Mouse (Mus musculus): ENCODE results near the gene Arhgap10. TPM values are rescaled to one million over a fixed set of nuclear protein-coding genes. Genes with fewer than 3 reads are reported as not detected.

Arhgap10 gene
- polyA plus RNA-seq, 1 experiment from 2014 or later, result 5.1 TPM

DNA sequence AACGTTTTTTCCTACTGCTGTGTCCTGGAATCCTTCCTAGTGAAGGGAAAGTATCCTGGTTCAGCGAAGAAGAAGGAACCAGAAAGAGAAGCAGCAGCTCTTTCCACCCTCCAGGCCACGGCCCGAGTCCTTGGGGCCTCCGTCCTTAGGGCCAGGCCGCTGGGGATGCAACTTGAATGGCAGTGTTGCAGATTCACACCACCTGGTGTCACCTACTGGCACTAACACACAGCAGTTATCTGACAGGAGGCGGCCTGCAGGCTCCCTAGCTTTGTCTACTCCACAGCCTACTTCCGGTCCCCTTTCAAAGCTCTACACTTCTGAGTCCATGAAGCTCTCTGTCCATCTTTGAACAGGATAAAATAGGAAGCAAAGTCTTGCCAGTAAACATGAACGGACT lies 37.8 kb downstream of the Arhgap10 start:
- H3K4me1 ChIP-seq (replicated peaks), result 0 out of 2 replicates have a peak, but pooled peaks cover 3% of the 10 kb centered on the region
- WGBS, result 89% methylated on average over 9 of the region's 9 CpGs
- H3K27ac ChIP-seq (replicated peaks), result no peak overlapping the region
- H3K4me3 ChIP-seq, result no peak overlapping the region
- H3K4me2 ChIP-seq, result no peak overlapping the region
- no peaks in the 10 kb centered on the region for H3K9me3 ChIP-seq
- no peaks in the 10 kb centered on the region for H3K27me3 ChIP-seq
- no peaks in the 10 kb centered on the region for H3K36me3 ChIP-seq
- H3K9ac ChIP-seq, result no peak overlapping the region
- ATAC-seq (ENCODE audit: low FRiP score, low read depth), result no peak

DNA sequence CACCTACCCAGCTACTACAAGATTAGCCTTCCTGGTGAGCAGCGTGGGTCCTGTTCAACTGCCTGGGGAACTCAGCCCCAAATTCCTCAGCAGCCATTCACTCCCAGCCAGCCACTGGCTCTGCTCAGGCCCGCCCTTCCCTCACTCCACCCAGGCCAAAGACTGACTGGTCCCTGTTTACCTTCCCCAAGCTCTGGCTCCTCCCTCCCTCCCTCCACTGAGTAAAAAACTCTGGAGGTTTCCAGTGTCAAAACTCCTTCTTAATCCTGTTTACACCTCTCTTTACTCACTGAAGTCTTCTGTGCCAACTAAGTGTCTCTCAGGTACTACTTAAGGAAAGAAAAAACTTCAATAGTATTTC lies 38.9 kb downstream of the Arhgap10 start:
- 64% methylated on average over 2 of the region's 2 CpGs for WGBS
- H3K9ac ChIP-seq, result no peak overlapping the region
- H3K27ac ChIP-seq (replicated peaks), result no peak overlapping the region
- H3K9me3 ChIP-seq, result no peaks in the 10 kb centered on the region
- H3K27me3 ChIP-seq, result no peaks in the 10 kb centered on the region
- H3K4me3 ChIP-seq, result no peak overlapping the region
- H3K36me3 ChIP-seq, result no peaks in the 10 kb centered on the region
- no peak overlapping the region for H3K4me2 ChIP-seq
- ATAC-seq (ENCODE audit: low FRiP score, low read depth), result no peak
- no peaks in the 10 kb centered on the region for H3K4me1 ChIP-seq (replicated peaks)

- no peak overlapping the region for H3K4me3 ChIP-seq
- H3K36me3 ChIP-seq, result no peaks in the 10 kb centered on the region
- ATAC-seq (ENCODE audit: low FRiP score, low read depth), result no peak
- H3K27ac ChIP-seq (replicated peaks), result no peak overlapping the region
- H3K9me3 ChIP-seq, result no peaks in the 10 kb centered on the region
- no peaks in the 10 kb centered on the region for H3K27me3 ChIP-seq
- WGBS, result 88% methylated on average over 12 of the region's 12 CpGs
- H3K4me2 ChIP-seq, result no peak overlapping the region
- H3K9ac ChIP-seq, result no peak overlapping the region
- H3K4me1 ChIP-seq (replicated peaks), result 0 out of 2 replicates have a peak, but pooled peaks cover 4% of the 10 kb centered on the region
Observed at GRCm38 (mm10) chr8:77478155-77478912, 39.4 kb downstream of the Arhgap10 start.

DNA sequence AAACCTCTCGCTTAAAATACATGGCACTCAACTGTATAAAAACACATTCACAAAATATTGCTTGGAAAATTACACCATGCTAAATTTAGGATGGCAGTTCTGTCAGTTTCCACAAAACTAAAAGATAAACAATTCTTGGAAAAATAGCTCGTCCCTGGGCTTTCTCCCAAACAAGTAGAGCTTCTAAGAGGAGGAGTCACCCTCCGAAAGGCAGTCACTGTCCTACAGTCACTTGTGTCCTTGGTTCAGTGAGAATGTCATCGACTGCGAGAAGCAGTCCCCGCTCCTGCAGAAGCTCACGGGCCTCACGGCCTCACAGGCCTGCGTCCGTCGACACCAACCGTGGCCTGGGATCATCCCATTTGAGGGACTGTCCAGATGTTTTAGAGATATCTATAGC lies 40.1 kb downstream of the Arhgap10 start:
- H3K9ac ChIP-seq, result no peak overlapping the region
- no peak overlapping the region for H3K4me2 ChIP-seq
- no peaks in the 10 kb centered on the region for H3K36me3 ChIP-seq
- H3K4me1 ChIP-seq (replicated peaks), result 0 out of 2 replicates have a peak, but pooled peaks cover 4% of the 10 kb centered on the region
- H3K9me3 ChIP-seq, result no peaks in the 10 kb centered on the region
- no peak overlapping the region for H3K27ac ChIP-seq (replicated peaks)
- no peaks in the 10 kb centered on the region for H3K27me3 ChIP-seq
- no peak overlapping the region for H3K4me3 ChIP-seq
- ATAC-seq (ENCODE audit: low FRiP score, low read depth), result no peak
- WGBS, result 89% methylated on average over 12 of the region's 12 CpGs

DNA sequence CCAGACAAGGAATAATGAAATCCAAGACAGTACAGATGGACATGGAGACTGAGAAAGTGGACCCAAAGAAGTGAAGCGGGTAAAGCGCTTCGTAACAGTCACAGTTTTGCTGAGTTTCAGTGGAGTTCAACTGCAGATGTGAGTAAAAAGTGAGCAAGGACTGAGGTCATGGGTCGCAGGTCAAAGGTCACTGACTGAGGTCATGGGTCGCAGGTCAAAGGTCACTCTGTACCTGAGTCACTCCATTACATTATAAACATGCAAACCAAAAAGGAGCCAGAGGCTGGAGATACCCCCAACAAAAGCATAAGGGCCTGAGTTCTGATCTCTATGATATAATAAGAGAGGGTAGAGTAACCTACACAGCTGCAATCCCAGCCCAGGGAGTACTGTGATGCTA lies 43.1 kb downstream of the Arhgap10 start:
- Histone ChIP-seq H3K4me3 (no peak overlapping the region), H3K27me3 (no peaks in the 10 kb centered on the region), H3K36me3 (no peaks in the 10 kb centered on the region), H3K9ac (no peak overlapping the region), H3K4me1 (replicated peaks) (0 out of 2 replicates have a peak, but pooled peaks cover 4% of the 10 kb centered on the region), H3K4me2 (no peak overlapping the region), H3K9me3 (no peaks in the 10 kb centered on the region), H3K27ac (replicated peaks) (no peak overlapping the region)
- no peak for ATAC-seq (ENCODE audit: low FRiP score, low read depth)
- WGBS, result 93% methylated on average over 5 of the region's 5 CpGs

DNA sequence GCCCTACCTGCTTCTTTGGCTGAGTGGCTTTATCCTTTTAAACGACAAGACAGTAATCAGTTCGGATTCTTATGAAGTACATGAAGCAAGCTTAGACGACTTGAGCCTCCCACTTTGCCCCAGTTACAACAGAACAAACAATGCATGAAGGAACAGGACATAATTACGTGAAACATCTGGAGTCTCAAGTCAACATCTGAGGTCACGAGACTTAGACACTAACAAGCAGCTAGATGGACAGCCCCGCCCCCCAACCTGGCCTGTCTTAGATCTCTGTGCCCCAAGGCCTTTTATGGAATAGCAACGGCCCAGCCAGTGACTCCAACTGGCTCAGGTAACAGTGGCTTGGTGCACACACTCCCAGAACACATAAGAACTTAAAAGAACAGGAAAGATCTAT lies 44.0 kb downstream of the Arhgap10 start:
- WGBS, result 79% methylated on average over 7 of the region's 7 CpGs

GRCm38 (mm10) chr8:77473373-77473772 lies 44.4 kb downstream of the Arhgap10 start:
- Histone ChIP-seq H3K4me3 (no peak overlapping the region), H3K27me3 (no peaks in the 10 kb centered on the region), H3K4me2 (no peak overlapping the region), H3K36me3 (no peaks in the 10 kb centered on the region), H3K4me1 (replicated peaks) (0 out of 2 replicates have a peak, but pooled peaks cover 4% of the 10 kb centered on the region), H3K9ac (no peak overlapping the region), H3K9me3 (no peaks in the 10 kb centered on the region), H3K27ac (replicated peaks) (no peak overlapping the region)
- ATAC-seq (ENCODE audit: low FRiP score, low read depth), result peak; percentile 42; the same call in 1 of the 2 replicates
- WGBS, result 75% methylated on average over 6 of the region's 6 CpGs

More for the DNA sequence above, 44.0 kb downstream of the Arhgap10 start:
- no peaks in the 10 kb centered on the region for H3K27me3 ChIP-seq
- no peak for ATAC-seq (ENCODE audit: low FRiP score, low read depth)
- H3K9me3 ChIP-seq, result no peaks in the 10 kb centered on the region
- H3K4me3 ChIP-seq, result no peak overlapping the region
- H3K4me1 ChIP-seq (replicated peaks), result 0 out of 2 replicates have a peak, but pooled peaks cover 4% of the 10 kb centered on the region
- H3K27ac ChIP-seq (replicated peaks), result no peak overlapping the region
- H3K9ac ChIP-seq, result no peak overlapping the region
- no peak overlapping the region for H3K4me2 ChIP-seq
- no peaks in the 10 kb centered on the region for H3K36me3 ChIP-seq

DNA sequence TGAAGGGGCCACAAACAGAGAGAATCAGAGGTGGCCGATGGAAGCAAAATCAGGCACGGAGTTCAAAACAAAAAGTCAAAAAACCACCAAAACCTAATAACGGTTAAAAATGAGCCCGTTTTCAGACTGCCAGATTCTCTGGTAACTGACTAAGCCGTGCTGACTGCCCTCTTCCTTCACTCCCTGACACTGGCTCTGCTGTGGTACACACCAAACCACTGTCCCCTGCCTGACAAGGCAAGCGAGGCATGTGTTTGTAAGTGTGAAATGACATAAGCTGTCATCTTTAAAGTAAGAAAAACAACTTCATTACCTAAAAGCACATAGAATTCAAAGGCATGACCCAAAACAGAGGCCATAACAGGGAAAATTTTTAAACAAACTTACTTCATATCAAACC lies 56.4 kb downstream of the Arhgap10 start:
- H3K9ac ChIP-seq, result no peak overlapping the region
- no peaks in the 10 kb centered on the region for H3K36me3 ChIP-seq
- no peak for ATAC-seq (ENCODE audit: low FRiP score, low read depth)
- no peak overlapping the region for H3K27ac ChIP-seq (replicated peaks)
- no peaks in the 10 kb centered on the region for H3K4me1 ChIP-seq (replicated peaks)
- H3K4me3 ChIP-seq, result no peak overlapping the region
- H3K27me3 ChIP-seq, result no peaks in the 10 kb centered on the region
- H3K9me3 ChIP-seq, result no peaks in the 10 kb centered on the region
- H3K4me2 ChIP-seq, result no peak overlapping the region
- 94% methylated on average over 6 of the region's 6 CpGs for WGBS

DNA sequence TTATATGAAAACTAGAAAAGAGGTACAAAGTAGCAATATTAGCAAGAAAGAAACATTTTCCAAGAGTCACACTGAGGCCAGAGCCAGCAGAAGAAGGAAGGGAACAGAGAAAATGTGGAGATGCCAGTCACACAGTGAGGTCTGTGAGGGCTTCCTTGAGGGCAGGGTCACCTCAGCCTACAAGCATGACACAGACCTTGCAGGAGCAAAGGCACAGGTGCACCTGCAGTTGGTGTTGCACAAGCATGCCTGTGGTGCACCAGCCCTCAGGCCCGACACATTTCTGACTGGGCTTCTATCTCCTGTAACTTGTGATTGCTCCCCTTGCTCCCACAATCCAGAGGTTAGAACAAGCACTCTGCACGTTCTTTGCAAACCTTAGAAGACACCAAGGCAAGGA lies 57.4 kb downstream of the Arhgap10 start:
- H3K4me1 ChIP-seq (replicated peaks), result no peaks in the 10 kb centered on the region
- H3K36me3 ChIP-seq, result no peaks in the 10 kb centered on the region
- H3K9me3 ChIP-seq, result no peaks in the 10 kb centered on the region
- H3K9ac ChIP-seq, result no peak overlapping the region
- WGBS, result 93% methylated on average over 2 of the region's 2 CpGs
- no peak for ATAC-seq (ENCODE audit: low FRiP score, low read depth)
- no peak overlapping the region for H3K4me2 ChIP-seq
- H3K27ac ChIP-seq (replicated peaks), result no peak overlapping the region
- no peak overlapping the region for H3K4me3 ChIP-seq
- H3K27me3 ChIP-seq, result no peaks in the 10 kb centered on the region

- H3K36me3 ChIP-seq, result no peaks in the 10 kb centered on the region
- H3K27ac ChIP-seq (replicated peaks), result no peak overlapping the region
- no peak overlapping the region for H3K4me3 ChIP-seq
- H3K4me1 ChIP-seq (replicated peaks), result no peaks in the 10 kb centered on the region
- 40% methylated on average over 7 of the region's 7 CpGs for WGBS
- no peak overlapping the region for H3K4me2 ChIP-seq
- H3K9me3 ChIP-seq, result no peaks in the 10 kb centered on the region
- no peaks in the 10 kb centered on the region for H3K27me3 ChIP-seq
- no peak overlapping the region for H3K9ac ChIP-seq
- ATAC-seq (ENCODE audit: low FRiP score, low read depth), result no peak
Observed at GRCm38 (mm10) chr8:77459696-77460095, 58.1 kb downstream of the Arhgap10 start.

GRCm38 (mm10) chr8:77458575-77458974 lies 59.2 kb downstream of the Arhgap10 start:
- H3K27ac ChIP-seq (replicated peaks), result no peak overlapping the region
- no peaks in the 10 kb centered on the region for H3K27me3 ChIP-seq
- H3K4me1 ChIP-seq (replicated peaks), result no peaks in the 10 kb centered on the region
- no peak overlapping the region for H3K9ac ChIP-seq
- no peaks in the 10 kb centered on the region for H3K36me3 ChIP-seq
- WGBS, result 88% methylated on average over 4 of the region's 4 CpGs
- no peak overlapping the region for H3K4me2 ChIP-seq
- no peak for ATAC-seq (ENCODE audit: low FRiP score, low read depth)
- H3K4me3 ChIP-seq, result no peak overlapping the region
- no peaks in the 10 kb centered on the region for H3K9me3 ChIP-seq

GRCm38 (mm10) chr8:77456263-77456662 lies 61.5 kb downstream of the Arhgap10 start:
- Histone ChIP-seq H3K36me3 (no peaks in the 10 kb centered on the region), H3K4me2 (no peak overlapping the region), H3K9me3 (no peaks in the 10 kb centered on the region), H3K27ac (replicated peaks) (no peak overlapping the region), H3K4me3 (no peak overlapping the region), H3K4me1 (replicated peaks) (no peaks in the 10 kb centered on the region), H3K27me3 (no peaks in the 10 kb centered on the region), H3K9ac (no peak overlapping the region)
- 97% methylated on average over 6 of the region's 6 CpGs for WGBS
- no peak for ATAC-seq (ENCODE audit: low FRiP score, low read depth)

GRCm38 (mm10) chr8:77453836-77454235 lies 63.9 kb downstream of the Arhgap10 start:
- H3K4me1 ChIP-seq (replicated peaks), result no peaks in the 10 kb centered on the region
- H3K27me3 ChIP-seq, result no peaks in the 10 kb centered on the region
- H3K9me3 ChIP-seq, result no peaks in the 10 kb centered on the region
- H3K27ac ChIP-seq (replicated peaks), result no peak overlapping the region
- peaks cover 7% of the 10 kb centered on the region; the same call in 1 of the 2 replicates for H3K36me3 ChIP-seq
- H3K4me3 ChIP-seq, result no peak overlapping the region
- WGBS, result 83% methylated on average over 9 of the region's 9 CpGs
- no peak overlapping the region for H3K9ac ChIP-seq
- no peak overlapping the region for H3K4me2 ChIP-seq
- no peak for ATAC-seq (ENCODE audit: low FRiP score, low read depth)
